Mouse (Mus musculus) stomach, postnatal 0 days (tissue): ENCODE results near the gene Tbxa2r.

Experiments used
- CTCF ChIP-seq: IDR thresholded peaks from 2 replicates; pipeline ENCODE4 v1.5.1; 2016; ENCODE audit warnings: antibody characterized with exemption, low read depth, mild to moderate bottlenecking, moderate library complexity
- EP300 ChIP-seq: optimal IDR thresholded peaks from 2 replicates; pipeline ENCODE3; 2016; ENCODE audit warnings: antibody characterized with exemption

GRCm38 (mm10) chr10:81383802-81384604, 55.5 kb downstream of the Tbxa2r start, which contains the start of the genes Dohh and Gm48551:
- TF ChIP-seq CTCF: no peak
- TF ChIP-seq EP300: peak; percentile 88
